Mouse (Mus musculus) layer of hippocampus, postnatal 10 days (tissue): ENCODE data around the gene Gm20388. TPM values are rescaled to one million over a fixed set of nuclear protein-coding genes. Genes with fewer than 3 reads are reported as not detected.

Experiments
- DNase-seq, 2 experiments: peaks; one replicate each; pipeline ENCODE4 v3.0.0; 2021; ENCODE audit warnings: low spot score in 2 of 2
- total RNA-seq, 2 experiments: library from RNA; stranded (reverse); gene quantifications; 2 replicates each; pipeline ENCODE4 v1.2.3; 2021

Gm20388 gene
- total RNA-seq, 2 experiments from 2014 or later = not detected

DNA sequence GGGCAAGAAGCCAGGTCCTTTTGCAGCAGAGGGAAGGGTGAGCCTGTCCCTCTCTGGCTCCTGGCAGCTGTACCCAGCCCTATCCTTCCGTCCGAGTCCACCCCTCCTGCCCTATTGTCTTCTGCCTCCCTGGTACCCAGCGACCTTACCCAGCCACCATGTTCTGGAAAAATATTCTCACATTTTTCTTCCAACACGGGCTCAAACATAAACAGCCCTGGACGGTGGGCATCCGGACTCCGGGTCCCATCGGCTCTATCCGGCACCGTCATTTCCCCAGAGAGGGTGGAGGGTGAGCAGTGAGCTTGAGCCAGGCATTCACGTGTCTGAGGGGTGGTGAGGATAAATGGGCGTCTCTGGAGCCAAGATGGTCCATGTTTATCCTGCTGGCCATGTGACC lies 920.0 kb downstream of the Gm20388 start:
- no peak for DNase-seq

DNA sequence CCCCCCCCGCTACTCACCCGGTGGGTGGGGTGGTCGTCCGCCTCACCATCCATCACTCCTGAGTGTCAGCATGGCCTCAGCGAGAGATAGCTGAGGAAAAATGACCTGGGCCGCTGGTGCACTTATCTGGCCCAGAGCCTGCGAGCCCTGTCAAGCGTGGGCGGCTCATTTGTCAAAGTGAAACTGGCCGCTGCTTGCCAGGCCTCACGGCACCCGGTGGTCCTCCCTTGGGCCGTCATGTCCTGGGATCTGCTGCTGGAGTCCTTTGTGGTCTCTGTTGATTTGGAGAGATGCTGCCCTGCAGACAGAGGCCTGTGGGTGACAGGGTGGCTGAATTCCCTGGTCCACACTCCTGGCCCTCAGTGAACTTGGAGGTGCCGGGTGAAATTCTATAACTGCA lies 921.4 kb downstream of the Gm20388 start:
- DNase-seq = no peak

DNA sequence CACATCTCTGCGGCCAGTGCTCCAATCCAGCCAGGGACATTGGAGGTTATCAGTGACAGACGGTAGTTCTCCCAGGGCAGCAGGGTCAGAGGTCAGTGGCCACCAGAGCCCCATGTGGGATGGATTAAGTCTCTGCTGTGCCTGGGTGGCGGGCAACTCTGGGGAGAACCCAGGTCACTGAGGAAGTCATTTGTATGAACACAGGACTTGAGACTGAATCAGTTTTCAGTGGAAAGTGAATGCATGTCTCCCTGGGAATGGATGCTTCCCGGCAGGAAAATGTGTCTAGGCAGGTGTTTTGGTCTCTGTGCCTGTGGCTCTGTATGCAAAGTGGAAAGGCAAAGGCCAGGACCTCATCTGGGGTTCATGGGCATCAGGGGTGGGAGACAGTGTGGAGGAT lies 922.6 kb downstream of the Gm20388 start:
- DNase-seq = no peak

DNA sequence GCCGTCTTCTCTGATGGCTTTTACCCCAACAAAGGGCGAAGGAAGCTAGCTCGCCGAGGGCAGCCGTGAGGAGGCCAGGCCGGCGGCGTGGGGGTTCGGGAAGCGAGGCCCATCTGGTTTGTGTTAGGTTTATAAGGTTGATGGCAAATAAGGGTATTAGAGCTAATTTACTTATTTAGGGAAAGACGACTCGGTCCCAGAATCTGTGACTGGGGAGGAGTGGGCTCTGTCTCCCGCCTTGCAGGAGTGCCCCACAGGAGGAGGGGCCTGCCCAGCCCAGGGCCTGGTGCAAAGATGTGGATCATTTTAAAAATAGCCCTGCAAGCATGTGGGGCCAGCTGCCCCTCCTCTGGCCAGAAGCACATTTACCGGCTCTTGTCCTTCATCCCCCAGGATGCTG lies 928.4 kb downstream of the Gm20388 start:
- DNase-seq = no peak

DNA sequence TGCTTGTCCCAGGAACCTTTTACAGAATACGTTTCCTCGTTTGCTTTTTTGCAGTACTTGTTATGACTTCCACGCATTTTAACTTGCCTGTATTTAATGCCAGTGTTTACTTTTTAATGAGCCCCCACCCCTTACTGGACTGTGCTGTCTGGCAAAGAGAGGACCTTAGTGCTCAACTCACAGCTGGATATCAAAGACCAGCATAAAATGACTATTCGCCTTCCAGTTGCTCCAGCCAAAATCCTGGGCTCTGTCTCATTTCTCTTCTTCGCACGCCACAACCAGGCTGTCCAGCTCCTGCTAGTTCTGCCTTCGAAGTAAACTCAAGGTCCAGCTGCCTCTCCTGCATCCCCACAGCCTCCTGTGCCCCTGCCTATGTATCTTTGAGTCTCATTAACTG lies 932.4 kb downstream of the Gm20388 start:
- DNase-seq = no peak

DNA sequence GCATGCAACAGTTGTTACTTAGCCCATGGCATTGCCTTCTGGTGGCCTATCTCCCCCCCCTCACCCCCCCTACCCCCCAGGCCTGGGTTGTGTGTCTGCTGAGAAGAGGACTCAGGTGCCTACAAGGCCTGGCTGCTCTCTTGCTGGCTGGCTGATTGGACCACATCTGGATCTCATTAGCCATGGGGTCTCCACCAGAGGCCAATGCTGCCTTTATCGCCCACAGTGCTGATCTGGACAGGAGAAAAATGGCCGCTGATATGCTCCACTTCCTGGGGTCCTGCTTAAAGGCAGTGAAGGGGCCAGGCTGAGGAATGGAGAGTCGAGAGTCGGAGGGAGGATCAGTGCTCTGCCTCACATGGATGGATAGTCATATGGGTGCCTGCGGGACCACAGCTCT lies 935.4 kb downstream of the Gm20388 start:
- DNase-seq = no peak

DNA sequence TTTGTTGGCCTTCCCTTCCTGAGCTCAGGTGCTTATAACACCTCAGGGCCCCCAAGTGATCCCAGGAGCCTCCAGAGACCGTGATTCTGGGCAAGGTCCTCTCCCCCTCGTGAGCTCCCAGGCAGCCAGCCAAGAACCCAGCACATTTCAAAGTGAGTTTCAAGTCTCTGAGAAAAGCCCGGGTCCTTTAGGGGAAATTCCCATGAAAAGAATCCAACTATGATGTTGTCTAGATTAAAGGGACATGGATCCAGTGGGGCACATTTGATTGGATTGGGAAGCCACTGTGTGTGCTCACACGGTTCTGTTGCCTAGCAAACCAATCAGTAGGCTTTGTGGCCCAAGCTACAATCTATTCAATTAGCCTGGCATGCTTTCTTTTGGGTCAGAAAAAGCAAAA lies 936.6 kb downstream of the Gm20388 start:
- DNase-seq = peak; percentile 17 to 27

DNA sequence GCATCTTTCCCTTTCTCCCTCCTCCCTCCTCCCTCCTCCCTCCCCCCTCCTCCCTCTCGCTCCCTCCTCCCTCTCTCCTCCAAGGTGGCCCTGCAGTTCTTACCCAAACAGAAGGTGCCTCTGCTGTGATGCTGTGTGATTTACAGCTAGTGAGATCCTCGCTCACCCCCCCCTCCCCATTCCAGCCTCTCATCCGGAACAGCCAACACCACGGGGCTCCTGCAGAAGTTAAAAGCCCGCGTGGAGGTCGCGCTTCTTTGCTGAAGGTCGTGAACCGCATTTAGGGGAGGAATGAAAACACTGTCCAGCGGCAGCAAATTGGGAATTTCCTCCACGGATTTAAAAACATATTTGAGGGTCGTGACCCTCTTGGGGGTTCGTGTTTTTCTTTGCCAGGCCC lies 937.1 kb downstream of the Gm20388 start:
- no peak for DNase-seq

DNA sequence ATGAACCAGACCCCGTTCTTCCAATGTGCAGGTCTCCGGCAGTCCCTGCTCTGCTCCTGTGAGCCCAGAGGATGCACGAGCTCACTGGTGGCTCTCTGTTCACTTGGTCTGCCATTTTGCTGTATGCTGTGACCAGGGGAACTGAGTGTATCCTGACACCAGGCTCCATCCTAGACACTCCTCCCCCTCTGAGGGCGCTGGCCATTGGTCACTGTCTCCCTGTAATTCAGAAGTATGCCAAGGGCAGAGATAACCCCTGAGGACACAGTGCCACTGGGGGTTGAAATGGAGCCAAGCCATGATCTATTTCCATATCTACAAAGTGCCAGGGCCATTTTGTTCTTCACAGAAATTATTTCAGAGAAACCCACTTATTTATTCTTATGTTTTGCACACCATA lies 937.8 kb downstream of the Gm20388 start:
- no peak for DNase-seq

DNA sequence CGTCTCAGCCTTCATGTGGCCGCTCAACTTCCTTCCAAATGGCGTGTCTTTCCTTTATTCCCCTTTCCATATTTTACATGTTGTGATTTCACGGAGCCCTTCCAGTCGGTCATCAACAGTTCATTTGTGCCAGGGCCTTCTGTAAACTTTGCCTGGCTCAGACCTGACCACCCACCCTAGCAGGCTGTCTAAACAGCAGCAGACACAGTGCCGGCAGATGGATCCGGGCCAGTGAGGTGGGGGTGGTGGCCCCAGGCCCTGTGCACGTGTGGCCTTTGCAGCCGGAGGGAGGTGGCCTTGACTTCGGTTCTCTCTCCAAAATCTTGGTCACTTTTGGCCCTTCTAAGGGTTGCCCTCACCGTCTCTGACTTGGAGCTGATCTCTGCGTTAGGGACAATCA lies 940.8 kb downstream of the Gm20388 start:
- DNase-seq = no peak

DNA sequence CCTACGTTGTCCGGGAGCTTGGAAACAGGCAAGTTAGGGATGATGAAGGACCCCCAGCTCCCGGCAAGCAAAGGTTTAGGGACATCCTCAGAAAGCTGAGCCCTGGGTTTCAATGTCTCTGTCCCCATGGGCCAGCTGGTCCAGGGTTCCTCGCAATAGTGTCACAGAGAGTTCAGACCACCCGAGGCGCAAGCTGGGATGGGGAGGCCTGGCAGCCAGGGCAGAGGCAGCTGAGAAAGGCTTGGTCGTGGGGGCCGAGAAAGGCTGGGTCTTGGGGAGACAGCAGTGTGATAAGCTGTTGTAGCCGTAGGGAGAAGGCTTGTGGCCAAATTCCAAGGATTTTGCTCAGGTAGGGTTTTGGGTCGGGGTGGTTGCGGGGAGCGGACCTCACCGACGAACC lies 949.2 kb downstream of the Gm20388 start:
- no peak for DNase-seq

DNA sequence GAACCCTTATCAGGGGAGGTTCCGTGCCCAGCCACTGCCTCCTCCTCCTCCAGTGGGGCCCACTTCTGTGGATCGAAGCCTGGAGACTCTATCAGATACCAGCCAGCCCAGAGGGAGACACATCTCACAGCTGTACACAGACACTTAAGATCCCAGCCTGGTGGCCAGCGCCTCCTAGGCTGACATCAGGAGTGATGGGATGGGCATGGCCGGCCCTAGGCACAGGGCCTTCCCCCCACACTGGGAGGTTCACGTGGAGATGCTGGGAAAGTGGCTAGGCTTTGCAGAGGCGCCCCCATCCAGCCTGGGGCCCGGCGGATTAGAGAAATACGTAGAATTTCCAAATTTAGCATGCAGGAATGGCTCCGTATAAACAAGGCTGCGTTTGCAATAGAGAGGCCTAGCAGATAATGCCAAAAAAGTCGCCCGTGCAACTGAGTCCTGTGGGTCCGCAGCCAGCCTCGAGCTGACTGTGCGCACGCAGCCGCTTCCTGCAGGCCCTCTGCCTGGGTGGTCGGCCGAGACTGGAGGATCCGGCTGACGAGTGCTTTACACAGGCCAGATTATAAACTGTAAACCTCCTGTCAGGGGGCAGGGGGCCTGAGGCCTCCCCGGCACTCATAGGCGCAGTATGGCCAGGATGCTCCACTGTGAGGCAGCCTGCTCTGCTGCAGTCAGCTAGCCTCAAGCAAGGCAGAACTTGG lies 949.9 kb downstream of the Gm20388 start:
- DNase-seq = no peak

DNA sequence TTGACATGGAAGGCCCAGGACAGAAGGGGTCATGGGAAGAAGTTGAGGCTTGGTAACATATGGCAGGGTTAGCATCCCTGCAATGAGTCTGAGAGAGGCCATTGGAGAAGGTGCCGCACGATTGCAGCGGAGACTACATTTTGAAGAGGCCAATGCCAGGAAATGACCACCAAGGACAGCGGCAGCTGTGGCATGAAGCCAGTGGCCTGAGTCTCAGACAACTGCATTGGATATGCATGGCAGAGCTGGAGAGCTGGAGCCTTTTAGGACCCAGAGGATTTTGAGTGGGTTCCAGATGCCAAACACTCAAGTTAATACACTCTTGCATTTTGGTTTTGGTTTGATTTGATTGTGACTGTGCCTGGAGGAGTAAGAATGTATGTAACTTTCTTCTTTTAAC lies 953.0 kb downstream of the Gm20388 start:
- DNase-seq = no peak

DNA sequence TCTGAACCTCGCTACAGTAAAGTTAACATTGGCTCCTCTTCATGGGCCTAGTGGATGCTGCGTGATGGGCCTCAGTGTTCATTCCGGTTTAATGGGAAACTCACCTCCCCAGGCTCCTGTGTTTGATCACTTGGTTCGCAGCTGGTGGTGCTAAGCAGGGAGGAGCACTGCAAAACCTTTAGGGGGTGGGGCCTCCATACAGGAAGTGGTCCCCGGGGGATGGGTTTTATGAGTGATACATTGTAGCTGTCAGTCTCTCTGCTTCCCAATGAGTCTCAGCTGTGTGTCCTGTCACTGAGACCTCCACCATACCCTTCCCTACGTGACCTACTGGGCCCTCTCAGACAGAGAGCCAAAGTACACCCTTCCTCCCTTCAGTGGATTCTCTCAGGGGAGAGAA lies 956.7 kb downstream of the Gm20388 start:
- DNase-seq = no peak

DNA sequence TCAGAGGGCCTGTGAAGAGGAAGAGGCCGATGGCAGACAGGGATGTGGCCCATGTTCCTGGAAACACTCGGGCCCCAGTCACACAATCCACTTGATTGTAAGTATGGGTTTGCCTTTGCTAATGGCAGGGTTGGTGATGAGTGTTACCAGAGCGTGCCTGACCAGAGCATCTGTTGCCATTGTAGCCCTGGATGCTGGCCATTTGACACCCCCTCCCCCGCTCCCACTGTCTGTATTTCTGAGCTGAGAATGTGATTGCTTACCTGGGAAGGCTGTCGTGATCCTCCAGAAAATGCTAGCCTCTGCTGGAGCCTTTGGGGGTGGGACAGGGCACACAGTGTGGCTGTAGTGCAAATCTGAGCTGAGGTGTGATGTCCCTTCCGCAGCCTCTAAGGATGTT lies 962.0 kb downstream of the Gm20388 start:
- DNase-seq = no peak

DNA sequence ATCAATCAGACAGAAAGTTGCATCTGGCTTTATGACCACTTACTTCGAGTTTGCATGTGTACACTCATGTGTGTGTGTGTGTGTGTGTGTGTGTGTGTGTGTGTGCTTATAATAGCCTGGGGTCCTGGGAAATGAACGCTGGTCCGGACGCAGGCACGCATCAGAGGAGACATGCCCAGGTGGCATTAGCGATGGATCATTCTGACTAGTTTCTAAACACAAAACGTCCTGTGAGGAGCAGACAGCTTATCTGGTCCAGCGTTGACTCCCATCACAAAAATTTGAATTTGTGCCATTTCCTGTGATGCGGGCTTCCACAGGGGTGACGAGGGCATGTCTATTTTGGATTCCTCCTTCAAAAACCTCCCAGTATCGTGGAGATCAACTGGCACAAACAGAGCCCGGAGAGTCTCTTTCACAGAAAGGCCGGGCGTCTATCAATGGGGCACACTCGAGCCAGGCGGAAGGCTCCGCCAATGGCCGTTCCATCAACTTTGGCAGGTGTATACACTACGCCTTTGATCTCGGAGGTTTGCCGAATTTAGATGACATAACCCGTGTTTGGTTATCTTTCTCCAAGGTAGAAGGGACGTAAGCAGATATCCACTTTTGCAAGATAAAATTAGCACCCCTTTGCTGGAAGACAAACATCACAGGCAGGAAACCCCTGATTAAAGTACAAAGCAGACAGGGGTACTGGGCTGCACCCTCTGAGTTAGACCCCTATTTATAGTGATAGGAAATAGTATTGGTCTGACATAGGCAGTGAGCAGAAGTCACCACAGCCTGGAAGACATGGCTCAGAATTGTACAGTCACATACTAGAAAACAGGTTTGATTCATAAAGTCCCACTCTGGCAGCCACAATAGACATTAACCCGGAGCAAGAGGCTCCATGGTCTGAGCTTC lies 965.6 kb downstream of the Gm20388 start:
- no peak for DNase-seq

DNA sequence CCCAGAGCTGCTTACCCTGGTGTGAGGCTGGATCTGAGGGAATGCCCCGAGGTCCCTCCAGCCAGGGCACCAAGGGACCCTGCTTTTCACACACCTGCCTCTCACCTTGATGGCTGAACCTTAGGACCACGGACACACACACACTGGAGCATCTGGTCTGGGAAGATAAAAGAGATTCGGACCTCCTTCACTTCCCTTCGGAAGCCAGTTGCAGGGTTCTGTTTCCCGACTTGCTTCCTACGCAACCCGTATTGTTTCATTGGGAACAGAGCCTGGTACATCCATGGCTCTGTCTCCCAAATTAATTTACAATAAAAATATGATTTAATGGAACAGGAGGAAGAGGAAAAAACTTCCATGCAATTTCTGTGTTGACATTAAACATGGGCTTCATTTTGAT lies 966.4 kb downstream of the Gm20388 start:
- no peak for DNase-seq

DNA sequence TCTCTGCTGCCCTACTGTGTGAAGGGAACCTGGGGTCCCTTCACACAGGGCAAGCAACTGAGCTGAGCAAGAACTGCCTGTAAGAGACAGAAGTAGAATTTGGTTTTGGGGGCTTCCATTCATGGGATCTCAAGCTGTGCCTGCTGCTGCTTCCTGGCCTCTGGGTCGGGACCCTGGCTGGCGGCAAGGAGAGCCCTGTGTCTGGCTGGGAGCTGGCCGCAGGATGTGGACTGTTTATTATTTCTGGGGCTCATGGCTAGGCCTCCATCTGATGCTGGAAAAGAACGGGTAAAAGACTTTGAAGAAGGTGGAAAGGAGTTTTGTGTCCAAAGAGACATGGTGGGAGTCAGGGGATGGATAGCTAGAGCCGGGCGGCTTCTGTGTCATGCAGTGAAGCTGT lies 969.3 kb downstream of the Gm20388 start:
- DNase-seq = no peak

DNA sequence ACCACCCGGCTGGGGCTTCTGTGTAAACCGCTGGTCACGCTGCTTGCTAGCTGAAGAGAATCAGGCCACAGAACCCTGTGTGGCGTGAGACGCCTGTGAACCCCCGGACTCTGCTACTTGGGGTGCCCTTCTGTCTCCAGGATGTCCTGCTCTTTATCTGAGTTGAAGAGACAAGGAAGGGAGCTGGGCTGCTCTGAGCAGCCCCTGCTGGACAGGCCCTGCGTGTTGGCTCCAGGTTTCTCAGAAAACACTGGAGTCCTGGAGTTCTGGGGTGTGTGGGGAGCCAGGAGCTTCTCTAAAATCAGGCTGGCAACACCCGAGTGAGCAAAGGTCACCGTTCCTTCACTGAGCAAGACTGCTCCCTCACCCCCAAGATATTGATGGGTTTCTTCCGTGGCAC lies 971.0 kb downstream of the Gm20388 start:
- no peak for DNase-seq

DNA sequence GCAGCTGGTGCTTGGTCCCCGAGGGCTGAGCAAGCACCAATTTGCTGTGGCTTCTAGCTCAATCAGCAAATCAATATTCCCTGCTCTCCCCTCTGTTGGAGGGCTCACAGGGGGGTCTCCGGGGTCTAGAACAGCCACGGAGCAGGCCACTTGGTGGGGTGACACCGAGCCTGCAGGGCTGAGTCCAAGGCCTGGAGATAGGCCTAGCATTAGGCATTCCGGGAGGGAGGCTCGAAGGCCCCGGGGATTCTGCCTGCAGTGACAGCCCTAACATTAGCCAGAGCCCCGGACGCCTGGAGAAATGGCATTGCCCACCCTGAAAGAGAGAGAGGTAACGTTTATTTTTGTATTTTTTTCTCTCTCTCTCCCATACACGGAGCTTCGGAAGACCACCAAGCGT lies 972.0 kb downstream of the Gm20388 start:
- DNase-seq = no peak

DNA sequence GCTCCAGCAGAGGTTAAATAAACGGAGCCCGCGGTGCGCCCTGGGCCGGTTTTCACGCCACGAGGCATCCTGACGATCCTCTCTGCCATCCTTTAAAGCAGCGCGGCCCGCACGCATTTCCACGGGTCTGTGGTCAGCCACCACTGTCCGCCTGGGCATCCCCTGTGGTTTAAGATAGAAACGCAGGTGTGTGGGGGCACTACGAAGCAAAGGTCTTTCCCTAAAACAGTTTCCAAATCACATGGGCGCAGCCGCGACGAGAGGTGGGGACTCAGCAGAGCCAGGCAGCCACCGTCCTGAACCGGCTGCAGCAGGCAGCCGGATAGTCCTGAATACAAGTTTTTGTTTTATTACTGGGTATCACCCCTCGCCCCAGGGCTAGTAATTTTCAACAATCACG lies 972.7 kb downstream of the Gm20388 start:
- no peak for DNase-seq

DNA sequence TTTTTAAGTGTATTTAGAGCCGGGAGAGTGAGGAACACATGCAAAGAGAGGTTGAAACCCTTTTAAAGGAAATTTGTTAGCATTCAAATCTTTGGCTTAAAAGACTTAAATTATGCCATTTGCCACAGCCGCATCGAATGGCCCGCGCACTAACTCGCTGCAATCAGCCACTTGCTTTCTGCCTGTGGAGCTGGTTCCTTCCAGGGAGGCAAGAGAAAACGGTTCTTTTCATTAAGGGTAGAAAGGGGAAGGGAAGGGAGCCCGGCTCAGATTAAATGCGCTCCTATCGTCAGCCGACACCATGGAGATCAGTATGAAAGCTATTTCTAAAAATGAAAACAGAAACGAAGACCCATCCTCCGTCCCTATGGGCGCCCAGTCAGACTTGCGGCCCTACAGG lies 973.2 kb downstream of the Gm20388 start:
- no peak for DNase-seq

DNA sequence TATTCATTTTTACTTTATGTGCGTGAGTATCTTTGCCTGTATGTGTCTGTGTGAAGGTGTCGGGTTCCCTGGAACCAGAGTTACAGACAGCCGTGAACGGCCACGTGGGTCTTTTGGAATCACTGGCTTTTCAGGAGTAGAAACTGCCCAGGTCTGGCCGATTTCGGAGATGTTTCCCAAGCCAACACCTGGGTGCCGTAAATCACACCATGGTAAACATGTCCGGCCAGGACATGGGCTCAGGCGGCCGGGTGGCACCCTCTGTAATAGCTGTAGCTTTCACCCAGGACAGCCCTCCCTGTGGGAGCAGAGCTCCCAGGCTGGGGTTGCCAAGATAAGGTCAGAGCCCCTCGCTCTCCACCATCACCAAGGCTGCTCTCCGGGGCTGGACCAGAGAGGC lies 974.2 kb downstream of the Gm20388 start:
- DNase-seq = no peak
